Mouse (Mus musculus) cerebellum, adult 11-12 months (tissue): ENCODE measurements at regions not wholly inside any gene's neighbourhood (a gene's known extent, or its start where the extent isn't known, plus 50 kb on each side); places are given as distances from the start of the nearest gene placed in this dataset.
A peak's percentile ranks its signal among the peaks of the same experiment; 100 is the strongest.

Experiments used
- DNase-seq: peaks from one replicate; pipeline ENCODE4 v3.0.0; 2022

GRCm38 (mm10) chr7:134541699-134542098, 128.8 kb upstream of the Dock1 start:
- DNase-seq = no peak

- no peak for DNase-seq
These were observed 124.3 kb upstream of the Dock1 start for GRCm38 (mm10) chr7:134546187-134546586.

- no peak for DNase-seq
These were observed 121.1 kb upstream of the Dock1 start for GRCm38 (mm10) chr7:134549286-134549919.

GRCm38 (mm10) chr7:134550221-134550809, 120.1 kb upstream of the Dock1 start:
- DNase-seq = no peak

GRCm38 (mm10) chr7:134552051-134552451, 118.4 kb upstream of the Dock1 start:
- no peak for DNase-seq

GRCm38 (mm10) chr7:134556061-134556460, 114.4 kb upstream of the Dock1 start:
- no peak for DNase-seq

GRCm38 (mm10) chr7:134566322-134566721, 104.1 kb upstream of the Dock1 start:
- no peak for DNase-seq

- no peak for DNase-seq
These were observed 101.2 kb upstream of the Dock1 start for GRCm38 (mm10) chr7:134569247-134569646.

- no peak for DNase-seq
These were observed 100.2 kb upstream of the Dock1 start for GRCm38 (mm10) chr7:134570176-134570810.

- DNase-seq = no peak
These were observed 88.7 kb upstream of the Dock1 start for GRCm38 (mm10) chr7:134581746-134582145.

- DNase-seq = no peak
These were observed 85.0 kb upstream of the Dock1 start for GRCm38 (mm10) chr7:134585478-134585877.

GRCm38 (mm10) chr7:134586990-134587389, 83.5 kb upstream of the Dock1 start:
- no peak for DNase-seq

- DNase-seq = no peak
These were observed 62.6 kb upstream of the Dock1 start for GRCm38 (mm10) chr7:134607886-134608285.

- no peak for DNase-seq
These were observed 60.3 kb upstream of the Dock1 start for GRCm38 (mm10) chr7:134610159-134610558.

- no peak for DNase-seq
These were observed 59.1 kb upstream of the Dock1 start for GRCm38 (mm10) chr7:134611371-134611770.

- DNase-seq = peak; percentile 7
These were observed 58.2 kb upstream of the Dock1 start for GRCm38 (mm10) chr7:134612175-134612633.

- DNase-seq = no peak
These were observed 51.1 kb upstream of the Dock1 start for GRCm38 (mm10) chr7:134619220-134619975.

- no peak for DNase-seq
These were observed 50.4 kb upstream of the Dock1 start for GRCm38 (mm10) chr7:134620006-134620405.
